Mouse (Mus musculus) skeletal muscle tissue, adult 2 months (tissue): ENCODE data around the gene Gm17571.

Experiments used
- DNase-seq: peaks from one replicate; pipeline ENCODE4 v3.0.0-alpha.2; 2012; ENCODE audit warnings: low read depth, low spot score

Gene Gm17571

DNA sequence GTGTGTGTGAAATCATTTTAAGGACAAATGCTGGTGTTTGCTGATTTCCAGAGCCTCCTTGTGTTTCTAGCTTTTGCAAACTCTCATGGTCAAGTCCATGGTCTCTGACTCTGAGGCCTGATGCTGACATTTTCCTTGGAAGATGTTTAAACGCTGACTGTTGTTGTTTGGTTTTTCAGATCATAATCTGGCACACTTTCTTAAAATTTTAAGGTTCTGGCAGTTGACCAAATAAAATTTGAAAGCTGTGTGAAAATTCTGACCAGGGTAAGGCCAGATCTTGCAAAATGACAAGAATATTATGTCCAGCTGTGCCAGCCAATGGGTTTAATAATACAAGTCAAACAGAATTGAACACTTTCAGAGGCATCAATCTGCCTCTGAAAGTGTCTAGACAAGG is 8.7 kb upstream of the Gm17571 start:
- no peak for DNase-seq

DNA sequence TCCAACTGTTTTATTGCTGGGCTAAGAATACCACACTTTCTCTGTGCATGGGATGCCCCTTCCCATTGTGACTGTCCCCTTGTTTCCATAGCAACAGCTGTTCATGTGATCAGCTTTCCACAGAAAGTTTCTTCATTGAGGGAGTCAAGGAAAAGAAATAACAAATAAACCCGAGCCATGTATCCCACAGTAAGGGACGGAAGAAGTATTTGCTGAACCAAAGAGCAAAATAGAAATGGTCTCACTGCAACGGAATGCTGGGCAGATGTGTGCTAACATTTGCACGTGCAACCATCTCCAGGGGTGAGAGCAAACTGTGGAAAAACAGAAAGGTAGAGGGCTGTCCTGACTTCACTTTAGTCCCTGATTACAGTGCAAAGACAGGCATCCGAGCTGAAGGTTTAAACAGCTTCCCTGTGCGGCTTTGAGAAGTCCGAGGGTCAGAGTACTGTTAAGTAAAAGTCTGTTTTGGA is 8.1 kb upstream of the Gm17571 start:
- DNase-seq: peak; percentile 18

DNA sequence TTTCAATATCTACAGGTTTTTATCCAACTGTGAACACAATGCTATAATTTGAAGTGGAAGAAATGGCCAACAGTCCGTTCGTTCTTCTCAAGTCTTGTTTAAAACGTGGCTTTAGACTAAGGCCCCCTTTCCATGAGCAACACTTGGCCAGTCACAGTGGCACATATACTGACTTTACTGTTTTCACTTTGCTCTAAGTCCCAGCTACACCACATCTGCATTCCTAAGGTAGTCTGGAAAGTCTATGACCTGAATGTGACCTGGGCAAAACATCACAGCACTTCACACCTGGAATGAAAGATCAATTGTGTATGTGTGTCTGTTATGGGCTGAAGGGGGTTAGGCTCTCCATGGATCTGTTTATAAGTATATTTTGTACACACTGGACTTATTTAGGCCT is 2.2 kb upstream of the Gm17571 start:
- DNase-seq: no peak

DNA sequence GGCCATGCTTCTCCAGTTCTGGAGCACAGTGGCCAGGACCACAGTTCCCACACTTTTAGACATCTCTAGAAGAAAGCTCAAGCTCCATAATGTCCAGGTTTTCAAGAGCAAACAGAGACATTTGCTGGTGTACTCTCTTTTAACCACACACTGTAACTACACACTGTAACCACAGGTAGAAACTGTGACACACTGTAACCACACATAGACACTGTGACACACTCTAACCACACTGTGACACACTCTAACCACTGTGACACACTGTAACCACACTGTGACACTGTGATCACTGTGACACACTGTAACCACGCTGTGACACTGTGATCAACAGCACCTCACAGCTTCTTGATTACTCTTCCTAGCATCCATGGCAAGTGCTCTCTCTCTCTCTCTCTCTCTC is 317 bp downstream of the Gm17571 start:
- DNase-seq: no peak

DNA sequence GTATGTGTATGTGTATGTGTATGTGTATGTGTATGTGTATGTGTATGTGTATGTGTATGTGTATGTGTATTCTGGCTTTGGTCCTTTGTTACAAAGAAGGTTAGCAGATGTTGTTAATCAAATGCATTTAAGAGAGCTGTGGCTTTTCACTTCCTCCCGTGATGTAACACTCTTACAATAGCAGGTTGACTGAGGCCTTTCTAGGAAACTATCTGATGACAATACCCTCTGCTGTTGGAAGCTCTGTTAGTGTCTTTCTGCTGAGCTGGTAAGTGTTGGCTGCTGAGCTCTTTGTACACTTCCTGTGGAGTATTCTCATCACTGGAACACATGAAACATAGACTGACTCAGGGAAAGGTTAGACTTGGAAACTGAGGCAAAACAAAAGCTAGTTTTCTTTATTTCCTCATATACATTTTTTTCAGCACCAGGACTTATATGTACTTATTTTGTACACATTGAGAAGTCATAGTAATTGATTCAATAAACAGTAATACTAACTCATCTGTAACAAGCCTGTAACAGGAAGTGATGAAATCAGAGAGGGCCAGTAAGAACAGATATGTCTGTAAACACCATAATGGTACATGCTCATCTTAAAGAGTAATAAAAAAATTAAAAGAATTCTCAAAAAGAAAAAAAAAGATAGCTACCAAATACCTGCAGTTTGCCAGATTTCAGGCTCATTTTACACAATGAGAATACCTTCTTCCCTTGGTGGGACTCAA is 2.9 kb downstream of the Gm17571 start:
- DNase-seq: peak; percentile 23

DNA sequence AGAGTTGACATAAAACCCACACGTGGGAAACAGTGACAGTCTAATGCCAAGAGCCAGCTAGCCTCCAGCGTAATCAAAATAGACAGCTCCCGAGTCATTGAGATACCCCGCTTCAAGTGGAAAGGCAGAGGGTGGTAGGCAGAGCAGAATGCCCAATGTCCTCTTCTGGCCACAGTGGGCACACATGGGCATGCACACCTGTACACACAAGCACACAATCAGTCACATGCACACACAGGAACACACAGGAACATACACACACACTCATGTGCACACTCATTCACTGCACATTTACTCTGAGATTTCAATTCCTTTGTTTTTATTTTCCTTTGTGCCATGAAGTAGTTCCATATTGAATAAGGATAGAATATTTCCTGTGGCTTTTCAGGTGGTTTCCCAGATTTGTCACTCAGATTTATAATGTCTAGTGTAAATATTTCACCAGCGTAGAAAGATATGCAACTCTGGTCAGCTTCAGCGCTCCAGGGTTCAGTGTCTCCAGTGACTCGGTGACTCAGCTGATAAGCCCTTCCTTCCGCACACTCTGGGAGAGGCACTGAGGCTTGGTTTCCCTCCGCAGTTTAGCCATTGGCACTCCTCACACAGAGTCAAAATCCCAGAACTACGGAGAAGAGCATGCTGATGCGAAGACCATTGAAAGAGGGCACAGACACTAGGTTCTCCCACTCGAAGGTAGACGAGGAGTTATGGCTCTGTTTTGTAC is 4.4 kb downstream of the Gm17571 start:
- DNase-seq: no peak

DNA sequence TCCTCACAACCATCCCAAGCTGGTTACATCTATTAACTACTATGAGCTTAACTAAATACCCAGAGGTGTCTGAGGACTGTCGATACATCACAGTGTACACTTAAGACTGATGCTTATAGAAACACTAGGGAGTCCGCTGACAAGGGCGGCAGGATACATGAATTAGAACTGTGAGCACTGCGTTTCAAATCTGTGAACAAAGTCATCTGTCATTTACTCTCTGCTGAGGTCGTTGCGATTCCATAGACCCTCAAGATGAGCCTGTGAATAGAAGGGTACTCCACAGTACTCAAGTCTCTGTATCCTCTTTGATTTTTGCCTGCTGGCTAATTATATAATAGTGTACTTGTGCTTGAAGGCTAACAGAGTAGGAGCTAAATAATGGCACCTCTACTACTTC is 5.6 kb downstream of the Gm17571 start:
- no peak for DNase-seq

DNA sequence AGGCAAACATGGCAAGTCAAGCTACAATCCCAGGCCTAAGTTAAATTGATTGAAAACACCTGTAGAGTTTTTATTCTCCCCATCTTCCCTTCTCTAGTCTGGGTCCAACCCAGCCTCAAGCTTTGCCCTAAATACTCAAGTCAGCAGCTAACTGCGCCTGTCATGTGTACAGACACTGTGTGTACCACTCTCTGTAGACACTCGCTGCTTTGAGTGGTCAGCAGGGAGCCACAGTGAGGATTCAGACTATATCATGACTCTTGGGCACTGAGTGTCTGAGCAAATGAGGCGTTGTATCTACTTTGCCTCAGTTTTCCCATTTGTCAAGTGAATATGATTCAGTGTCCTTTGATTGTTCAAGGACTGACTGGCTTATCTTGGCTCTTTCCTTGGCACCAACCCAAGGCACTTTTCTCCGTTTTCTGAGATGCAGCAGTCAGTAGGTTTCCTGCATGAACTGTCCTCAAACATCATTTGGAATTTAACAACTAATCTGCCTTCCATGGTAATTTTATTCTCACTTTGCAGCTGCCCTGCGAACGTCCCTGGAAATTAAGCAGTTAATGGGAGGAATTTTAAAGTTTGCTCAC is 13.0 kb downstream of the Gm17571 start:
- DNase-seq: no peak

DNA sequence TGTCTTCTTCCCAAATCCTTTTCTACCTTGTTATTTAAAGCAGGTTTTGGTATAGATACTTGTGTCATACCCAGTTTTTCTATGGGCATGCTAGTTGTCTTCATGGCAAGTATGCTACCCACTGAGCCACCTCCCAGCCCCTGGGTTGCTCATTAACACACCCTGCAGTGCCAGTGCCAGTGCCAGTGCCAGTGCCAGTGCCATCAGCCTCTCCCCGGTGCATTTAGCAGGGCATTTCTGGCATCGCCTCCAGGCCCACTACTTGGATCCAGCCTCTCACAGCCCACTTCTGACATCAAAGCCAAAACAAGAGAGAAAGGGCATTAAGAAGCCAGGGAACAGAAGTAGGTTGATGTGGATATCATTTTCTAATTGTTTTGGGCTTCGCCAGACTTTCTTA is 14.9 kb downstream of the Gm17571 start:
- DNase-seq: no peak

DNA sequence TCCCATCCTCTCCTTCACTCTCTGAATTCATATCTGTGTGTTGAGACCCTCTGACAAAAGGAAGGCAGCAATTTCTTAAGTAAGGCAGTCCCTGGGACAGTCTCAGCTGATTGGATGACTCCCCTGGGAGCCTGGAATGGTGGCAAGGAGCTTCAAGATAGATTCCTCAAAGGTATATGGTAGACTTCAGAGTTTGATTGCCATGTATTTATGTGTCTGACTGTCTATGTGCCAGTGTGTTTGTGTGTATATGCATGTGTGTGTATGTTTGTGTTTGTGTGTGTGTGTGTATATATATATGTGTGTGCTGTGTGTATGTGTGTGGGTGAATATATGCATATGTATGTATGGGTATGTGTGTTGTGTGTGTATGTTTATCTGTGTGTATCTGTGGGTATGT is 15.8 kb downstream of the Gm17571 start:
- DNase-seq: no peak

DNA sequence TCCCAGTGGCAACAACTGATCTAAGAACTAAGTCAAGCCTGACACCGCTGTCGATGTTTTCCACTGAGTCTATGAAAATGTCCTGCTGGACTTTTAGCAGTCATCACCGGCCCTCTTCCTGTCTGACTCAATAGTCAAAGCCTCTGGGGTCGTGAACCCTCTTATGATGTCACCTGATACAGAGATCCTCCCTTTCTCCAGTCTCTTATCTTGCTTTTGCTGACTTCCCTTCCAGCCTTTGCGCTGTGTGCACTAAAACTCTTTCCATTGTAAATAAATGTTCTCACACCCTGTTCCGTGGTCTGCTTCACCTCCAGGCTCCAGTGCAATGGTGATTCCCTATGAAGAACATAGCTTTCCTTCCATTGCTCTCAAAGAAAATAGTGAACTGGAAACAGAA is 16.3 kb downstream of the Gm17571 start:
- DNase-seq: no peak

DNA sequence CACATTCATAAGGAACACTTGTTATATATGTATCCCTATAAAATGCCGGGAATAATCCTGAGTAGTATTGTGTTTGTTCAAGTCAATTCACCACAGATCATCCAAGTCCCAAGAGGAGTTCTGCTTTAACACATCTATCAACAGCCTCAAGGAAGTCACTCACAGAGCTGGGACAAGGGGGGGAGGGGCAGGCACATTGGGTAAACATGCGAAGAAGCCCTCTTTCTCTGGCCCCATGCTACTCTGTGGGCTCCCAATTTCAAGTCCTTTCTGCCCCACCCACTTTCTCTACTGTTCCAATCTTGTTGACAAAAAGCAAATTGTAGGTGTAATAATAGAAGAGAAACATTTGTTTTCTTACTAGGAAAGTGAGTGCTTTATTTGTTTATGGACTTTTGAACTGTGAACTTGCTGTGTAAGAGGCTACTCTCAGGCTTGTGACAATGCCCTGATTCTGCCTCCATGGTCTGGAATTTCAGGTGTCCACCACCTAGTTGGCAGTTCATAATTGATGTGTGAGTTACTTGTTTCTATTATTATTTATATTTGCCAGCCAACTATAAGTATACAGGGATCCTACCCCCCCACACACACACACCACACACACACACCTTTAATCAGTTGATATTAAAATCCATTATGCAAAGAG is 17.0 kb downstream of the Gm17571 start:
- DNase-seq: no peak

DNA sequence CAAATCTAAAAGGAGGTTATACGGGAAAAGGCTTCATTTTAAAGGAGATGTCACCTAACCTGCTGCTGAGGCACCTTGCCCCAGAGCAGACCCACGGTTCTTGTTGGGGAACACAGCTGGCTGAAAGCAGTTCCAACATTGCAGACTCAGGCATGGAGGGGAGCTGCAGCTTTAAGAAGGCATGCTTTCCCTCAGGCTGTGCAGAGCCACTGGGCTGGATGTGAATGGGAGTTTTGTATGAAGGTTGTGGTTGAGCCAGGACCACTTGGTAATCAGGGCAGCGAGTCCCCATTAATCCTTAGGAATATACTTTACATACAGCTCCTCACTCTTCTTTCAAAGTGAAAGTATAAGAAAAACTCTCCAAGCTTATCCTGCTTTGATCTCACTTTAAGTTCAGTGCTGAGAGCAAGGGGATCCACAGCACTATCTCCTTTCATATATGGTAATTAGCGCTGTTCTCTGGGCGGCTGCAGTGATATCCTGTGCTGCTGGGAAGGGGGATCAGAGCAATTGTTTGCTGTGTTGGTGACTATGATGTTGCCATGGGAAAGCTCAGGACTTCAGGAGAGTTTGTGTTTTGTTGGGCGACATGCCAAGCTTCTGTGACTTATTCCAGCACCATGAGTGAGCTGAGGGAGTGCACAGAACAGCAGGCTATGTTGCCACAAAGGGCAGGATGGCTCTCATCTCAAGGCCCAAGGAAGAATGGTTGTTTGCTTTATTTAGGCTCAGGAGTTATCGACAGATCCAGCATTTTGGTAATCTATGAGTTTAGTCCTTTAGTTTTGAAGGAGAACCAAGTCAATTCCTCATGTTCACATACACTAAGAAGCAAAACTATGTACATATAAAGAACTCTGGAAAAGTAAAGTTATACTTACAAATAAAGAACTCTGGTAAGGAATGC is 21.3 kb downstream of the Gm17571 start:
- DNase-seq: peak; percentile 62

DNA sequence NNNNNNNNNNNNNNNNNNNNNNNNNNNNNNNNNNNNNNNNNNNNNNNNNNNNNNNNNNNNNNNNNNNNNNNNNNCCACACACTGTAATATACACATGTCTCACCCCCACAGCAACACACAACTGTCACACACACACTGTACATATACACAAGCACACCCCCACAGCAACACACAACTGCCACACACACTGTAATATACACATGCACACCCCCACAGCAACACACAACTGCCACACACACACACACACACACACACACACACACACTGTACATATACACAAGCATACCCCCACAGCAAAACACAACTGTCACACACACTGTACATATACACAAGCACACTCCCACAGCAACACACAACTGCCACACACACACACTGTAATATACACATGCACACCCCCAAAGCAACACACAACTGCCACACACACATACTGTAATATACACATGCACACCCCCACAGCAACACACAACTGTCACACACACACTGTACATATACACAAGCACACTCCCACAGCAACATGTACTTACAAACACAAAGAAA is 32.3 kb downstream of the Gm17571 start:
- no peak for DNase-seq
